Mouse (Mus musculus) megakaryocyte, embryonic 14.5 days (primary cell): ENCODE results near the gene Ldlrap1. TPM values are rescaled to one million over a fixed set of nuclear protein-coding genes. Genes with fewer than 3 reads are reported as not detected.

Source experiments
- H3K27me3 ChIP-seq: replicated peaks from 2 replicates; pipeline ENCODE3; 2012; ENCODE audit warnings: inconsistent platforms
- H3K36me3 ChIP-seq: replicated peaks from 2 replicates; pipeline ENCODE3; 2012; ENCODE audit warnings: low read length, inconsistent platforms, mixed read lengths
- H3K4me1 ChIP-seq: 2 replicates; pipeline ENCODE4 v1.6.1; 2012; ENCODE audit warnings: inconsistent platforms
- H3K4me3 ChIP-seq: replicated peaks from 2 replicates; pipeline ENCODE3; 2012; ENCODE audit warnings: moderate library complexity, mild to moderate bottlenecking, inconsistent platforms
- H3K9me3 ChIP-seq: 2 replicates; pipeline ENCODE4 v1.6.1; 2012; ENCODE audit warnings: inconsistent platforms
- FLI1 ChIP-seq: IDR thresholded peaks from 2 replicates; pipeline ENCODE4 v1.6.1; 2012; ENCODE audit warnings: low read length, inconsistent platforms, mixed read lengths
- GATA1 ChIP-seq: IDR thresholded peaks from 3 replicates; pipeline ENCODE4 v1.6.1; 2012; ENCODE audit warnings: mixed read lengths, low read length, inconsistent platforms, borderline replicate concordance
- polyA plus RNA-seq: library from polyadenylated mRNA; stranded (reverse); fragments of >175 nt; gene quantifications from 2 replicates; pipeline ENCODE4 v1.2.3, GENCODE M21; 2012; ENCODE audit warnings: low replicate concordance; ENCODE audit not compliant: insufficient read depth

The Ldlrap1 gene
- polyA plus RNA-seq, 1 experiment = 17.8 TPM

- Histone ChIP-seq H3K9me3 (no peaks in the 10 kb centered on the region), H3K4me3 (peak overlapping the region; percentile 90)
Measured at GRCm38 (mm10) chr4:134762360-134762759, 5.5 kb downstream of the Ldlrap1 start.

GRCm38 (mm10) chr4:134760793-134761201, 7.0 kb downstream of the Ldlrap1 start:
- TF ChIP-seq FLI1 (no peak), GATA1 (0 out of 3 replicates have a peak, but pooled peaks have one; percentile 26)
- Histone ChIP-seq H3K27me3 (no peaks in the 10 kb centered on the region), H3K9me3 (no peaks in the 10 kb centered on the region), H3K36me3 (peaks cover 67% of the 10 kb centered on the region), H3K4me1 (peaks cover 99% of the 10 kb centered on the region), H3K4me3 (peak overlapping the region; percentile 84)

More at GRCm38 (mm10) chr4:134762360-134762759, 5.5 kb downstream of the Ldlrap1 start:
- TF ChIP-seq GATA1 (no peak), FLI1 (no peak)
- peaks cover 52% of the 10 kb centered on the region for H3K36me3 ChIP-seq
- H3K27me3 ChIP-seq = no peaks in the 10 kb centered on the region
- peaks cover 97% of the 10 kb centered on the region for H3K4me1 ChIP-seq

- Histone ChIP-seq H3K27me3 (no peaks in the 10 kb centered on the region), H3K4me1 (peaks cover 99% of the 10 kb centered on the region)
- TF ChIP-seq GATA1 = no peak
- no peak for TF ChIP-seq FLI1
Measured at GRCm38 (mm10) chr4:134760281-134760680, 7.5 kb downstream of the Ldlrap1 start.

GRCm38 (mm10) chr4:134759564-134759963, 8.3 kb downstream of the Ldlrap1 start:
- Histone ChIP-seq H3K4me3 (peak overlapping the region; percentile 84), H3K27me3 (no peaks in the 10 kb centered on the region), H3K9me3 (no peaks in the 10 kb centered on the region), H3K4me1 (peaks cover 99% of the 10 kb centered on the region), H3K36me3 (peaks cover 73% of the 10 kb centered on the region)
- no peak for TF ChIP-seq GATA1
- TF ChIP-seq FLI1 = no peak

More at GRCm38 (mm10) chr4:134760281-134760680, 7.5 kb downstream of the Ldlrap1 start:
- H3K9me3 ChIP-seq = no peaks in the 10 kb centered on the region
- peak overlapping the region; percentile 84 for H3K4me3 ChIP-seq
- peaks cover 71% of the 10 kb centered on the region for H3K36me3 ChIP-seq

- Histone ChIP-seq H3K36me3 (peaks cover 80% of the 10 kb centered on the region), H3K9me3 (no peaks in the 10 kb centered on the region), H3K4me3 (peak overlapping the region; percentile 84), H3K27me3 (no peaks in the 10 kb centered on the region), H3K4me1 (peaks cover 99% of the 10 kb centered on the region)
- no peak for TF ChIP-seq FLI1
Measured at GRCm38 (mm10) chr4:134758922-134759321, 8.9 kb downstream of the Ldlrap1 start.

- Histone ChIP-seq H3K4me1 (peaks cover 99% of the 10 kb centered on the region), H3K9me3 (no peaks in the 10 kb centered on the region), H3K27me3 (no peaks in the 10 kb centered on the region), H3K4me3 (peak overlapping the region; percentile 84), H3K36me3 (peaks cover 81% of the 10 kb centered on the region)
- TF ChIP-seq FLI1 = no peak
- no peak for TF ChIP-seq GATA1
Measured at GRCm38 (mm10) chr4:134758367-134758766, 9.5 kb downstream of the Ldlrap1 start.

- Histone ChIP-seq H3K4me3 (peak overlapping the region; percentile 80), H3K9me3 (no peaks in the 10 kb centered on the region), H3K27me3 (no peaks in the 10 kb centered on the region), H3K4me1 (peaks cover 99% of the 10 kb centered on the region), H3K36me3 (peaks cover 85% of the 10 kb centered on the region)
- no peak for TF ChIP-seq FLI1
- TF ChIP-seq GATA1 = no peak
Measured at GRCm38 (mm10) chr4:134756953-134757352, 10.9 kb downstream of the Ldlrap1 start.

GRCm38 (mm10) chr4:134754941-134755340, 12.9 kb downstream of the Ldlrap1 start:
- Histone ChIP-seq H3K27me3 (no peaks in the 10 kb centered on the region), H3K9me3 (no peaks in the 10 kb centered on the region), H3K36me3 (peaks cover 96% of the 10 kb centered on the region), H3K4me1 (peaks cover 97% of the 10 kb centered on the region), H3K4me3 (peak overlapping the region; percentile 39)
- TF ChIP-seq FLI1 (no peak), GATA1 (no peak)

GRCm38 (mm10) chr4:134754371-134754770, 13.5 kb downstream of the Ldlrap1 start:
- Histone ChIP-seq H3K9me3 (no peaks in the 10 kb centered on the region), H3K4me1 (peaks cover 97% of the 10 kb centered on the region), H3K27me3 (no peaks in the 10 kb centered on the region), H3K4me3 (peak overlapping the region; percentile 68), H3K36me3 (peaks cover 98% of the 10 kb centered on the region)
- no peak for TF ChIP-seq FLI1
- no peak for TF ChIP-seq GATA1

GRCm38 (mm10) chr4:134753516-134754261, 14.1 kb downstream of the Ldlrap1 start:
- peak overlapping the region; percentile 57 for H3K4me3 ChIP-seq
- H3K27me3 ChIP-seq = no peaks in the 10 kb centered on the region
- H3K9me3 ChIP-seq = no peaks in the 10 kb centered on the region
- H3K4me1 ChIP-seq = peaks cover 97% of the 10 kb centered on the region
- no peak for TF ChIP-seq GATA1
- no peak for TF ChIP-seq FLI1
- peaks cover 98% of the 10 kb centered on the region for H3K36me3 ChIP-seq
